Mouse (Mus musculus) gastrocnemius, postnatal 25 days (tissue): Measurements from ENCODE around the gene Cfap43. TPM values are rescaled to one million over a fixed set of nuclear protein-coding genes. Genes with fewer than 3 reads are reported as not detected.

Source experiments
- DNase-seq: peaks from one replicate; pipeline ENCODE4 v3.0.0; 2022
- total RNA-seq, 2 experiments: library from RNA; stranded (reverse); gene quantifications; 1 replicate in 1 of 2; 2 replicates in 1 of 2; pipeline ENCODE4 v1.2.3; 2021

Gene Cfap43
- total RNA-seq, 2 experiments from 2014 or later = not detected

DNA sequence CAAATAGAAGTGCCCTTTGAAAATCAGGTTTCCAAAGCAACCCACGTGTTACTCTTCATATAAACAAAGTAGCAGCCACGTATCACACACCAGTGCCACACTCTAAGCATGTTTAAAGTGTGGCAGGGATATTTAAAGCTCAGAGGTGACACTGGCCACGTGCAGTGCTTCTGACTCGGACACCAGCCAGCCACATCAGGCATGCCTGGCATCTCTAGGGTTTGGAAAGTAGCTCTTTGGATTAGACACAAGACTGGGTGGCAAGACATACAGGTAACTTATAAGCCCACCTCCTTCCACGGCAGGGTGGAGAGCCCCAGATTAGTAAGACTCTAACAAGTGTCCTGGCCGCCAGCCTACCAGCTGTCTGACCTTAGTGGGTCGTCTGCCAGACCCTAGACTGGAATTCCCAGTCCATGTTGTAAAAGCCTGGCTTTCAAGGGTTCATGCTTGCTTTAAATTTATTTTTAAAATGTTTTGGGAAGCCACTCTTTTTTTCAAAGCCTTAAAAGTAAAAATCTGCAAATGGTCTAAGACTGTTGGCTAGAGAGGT lies 33.8 kb downstream of the Cfap43 start:
- no peak for DNase-seq

DNA sequence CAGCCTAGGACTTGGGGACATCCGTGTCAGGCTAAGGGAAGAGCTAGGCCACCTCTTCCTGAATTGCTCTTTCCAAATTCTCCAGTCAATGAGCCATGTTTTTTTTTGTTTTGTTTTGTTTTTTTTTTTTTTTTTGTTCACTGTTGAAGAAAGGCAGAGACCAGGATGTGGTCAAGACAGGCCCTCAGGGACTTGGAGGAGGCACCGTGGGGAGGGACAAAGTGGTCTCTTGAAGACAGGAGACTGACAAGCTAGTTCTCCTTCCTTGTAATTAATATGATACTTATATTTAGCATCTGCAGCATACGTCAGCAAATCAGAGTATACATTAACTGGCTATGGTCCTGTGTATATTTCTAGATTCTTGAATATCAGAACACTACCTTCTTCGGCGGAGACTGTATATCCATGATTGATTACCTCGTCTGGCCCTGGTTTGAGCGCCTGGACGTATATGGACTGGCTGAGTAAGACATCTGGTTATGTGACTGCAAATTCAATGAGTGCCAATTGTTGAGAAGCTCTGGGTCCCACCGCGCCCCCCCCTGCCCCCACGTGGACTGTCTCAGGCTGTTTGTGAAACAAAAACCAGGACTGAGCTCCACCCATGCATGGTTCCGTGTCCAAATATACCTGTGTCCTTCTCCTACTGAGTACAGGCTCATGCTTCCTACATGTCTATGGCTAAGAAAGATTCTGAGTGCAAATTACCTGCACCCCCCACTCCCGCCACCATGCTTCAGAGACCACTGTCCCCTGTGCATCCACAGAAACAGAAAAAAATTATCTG lies 34.6 kb downstream of the Cfap43 start:
- DNase-seq = no peak

DNA sequence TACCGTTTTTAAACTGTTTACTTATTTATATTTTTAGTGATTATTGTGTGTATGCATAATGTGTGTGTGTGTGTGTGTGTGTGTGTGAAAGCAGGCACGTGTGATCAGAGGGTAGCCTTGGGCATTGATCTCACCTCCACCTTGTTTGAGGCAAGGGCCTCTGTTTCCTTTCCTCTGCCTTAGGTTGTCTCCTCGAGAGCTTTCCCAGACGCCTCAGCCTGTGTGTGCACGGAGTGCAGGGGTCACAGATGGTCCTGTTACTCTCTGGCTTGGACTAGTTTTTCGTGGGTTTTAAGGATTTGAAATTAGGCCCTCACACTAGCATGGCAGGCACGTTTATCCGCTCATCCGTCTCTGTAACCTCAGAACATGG lies 36.2 kb downstream of the Cfap43 start:
- DNase-seq = no peak

DNA sequence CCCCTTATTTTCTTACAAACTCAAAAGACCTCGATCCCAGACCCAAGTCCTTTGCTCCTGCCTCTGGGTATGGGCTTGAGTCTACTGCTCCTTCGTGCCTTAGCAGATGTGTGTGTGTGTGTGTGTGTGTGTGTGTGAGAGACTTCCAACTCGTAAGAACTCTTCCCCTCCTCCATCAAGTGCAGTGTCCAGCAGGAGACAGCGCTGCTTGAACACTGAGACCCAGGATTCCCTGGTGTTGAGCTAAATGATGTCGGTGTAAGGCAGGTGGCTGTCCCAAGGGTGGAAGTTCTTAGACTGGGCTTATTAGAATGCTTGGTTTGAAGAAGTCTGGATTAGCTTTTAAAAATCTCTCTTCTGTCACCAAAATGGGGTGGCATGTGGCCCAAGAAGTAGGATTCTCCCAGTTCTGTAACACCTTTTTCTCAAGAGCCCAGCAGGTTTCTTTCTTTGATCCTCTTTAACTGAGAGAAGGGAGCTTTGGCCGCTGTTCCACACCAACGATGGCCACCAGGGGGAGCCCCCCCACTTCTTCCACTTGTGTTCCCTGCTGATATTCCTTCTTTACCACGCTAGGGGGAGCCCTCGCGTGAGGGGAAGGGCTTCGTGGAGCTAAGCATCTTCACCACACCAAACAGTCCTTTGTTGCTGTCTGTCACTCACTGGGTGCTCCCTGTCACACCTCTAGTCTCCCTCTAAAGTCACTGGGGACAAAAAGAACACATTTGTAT lies 36.8 kb downstream of the Cfap43 start:
- DNase-seq = peak; percentile 43

DNA sequence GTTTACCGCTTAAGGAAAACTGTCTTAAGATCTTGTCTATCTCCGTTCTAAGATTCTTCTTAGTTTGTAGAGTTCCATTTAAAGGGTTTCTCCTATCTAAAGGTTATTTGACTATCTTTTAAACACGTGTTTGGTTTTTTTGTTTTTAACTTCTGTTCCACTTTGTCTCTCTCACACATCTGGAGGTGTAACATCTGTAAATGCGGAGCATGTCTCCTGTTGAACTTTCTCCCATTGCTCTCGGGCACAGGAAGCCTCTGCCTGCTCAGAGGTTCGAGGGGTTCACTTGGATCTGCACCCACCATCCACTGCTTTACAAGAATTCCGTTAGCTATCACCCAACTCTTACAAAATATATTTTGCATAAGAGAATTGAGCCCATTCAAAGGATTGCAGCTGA lies 37.5 kb downstream of the Cfap43 start:
- no peak for DNase-seq

DNA sequence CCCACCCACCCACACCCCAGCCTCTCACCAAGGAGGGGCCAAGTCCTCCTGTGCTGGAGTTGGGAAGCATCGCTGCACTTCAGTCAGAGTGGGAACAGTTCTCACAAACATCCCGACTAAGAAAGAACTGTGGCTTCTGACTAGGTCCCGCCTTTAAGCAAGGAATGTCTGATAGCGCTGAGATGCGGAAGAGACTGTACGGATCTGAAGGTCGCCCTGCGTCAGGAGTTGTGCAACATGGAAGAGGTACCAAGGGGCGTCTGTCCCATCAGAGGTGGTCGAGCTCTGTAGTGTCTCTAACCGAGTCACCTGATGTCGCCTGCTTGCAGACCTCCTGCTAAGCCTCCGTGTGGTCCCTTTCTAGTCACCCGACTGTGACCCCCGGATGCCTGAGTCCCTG lies 42.8 kb downstream of the Cfap43 start:
- no peak for DNase-seq

DNA sequence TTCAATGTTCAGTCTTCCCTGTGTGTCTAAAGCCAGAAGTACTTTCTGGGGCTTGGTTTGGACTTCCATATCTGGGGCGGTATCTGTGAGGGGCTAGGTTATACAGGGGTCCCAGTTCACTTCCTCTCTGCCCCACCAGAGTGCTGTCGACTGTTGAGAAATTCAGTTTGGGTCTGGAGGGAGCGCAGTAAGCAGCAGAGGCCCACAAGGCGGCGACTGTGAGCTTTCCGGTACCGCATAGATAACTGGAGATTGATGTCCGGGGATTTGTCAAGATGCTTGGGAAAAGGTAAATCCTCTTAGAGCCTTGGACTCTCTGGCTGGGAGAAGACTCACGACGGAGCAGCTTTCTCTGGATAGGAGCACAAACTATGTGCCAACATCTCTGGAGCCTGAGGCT lies 47.6 kb downstream of the Cfap43 start:
- no peak for DNase-seq

DNA sequence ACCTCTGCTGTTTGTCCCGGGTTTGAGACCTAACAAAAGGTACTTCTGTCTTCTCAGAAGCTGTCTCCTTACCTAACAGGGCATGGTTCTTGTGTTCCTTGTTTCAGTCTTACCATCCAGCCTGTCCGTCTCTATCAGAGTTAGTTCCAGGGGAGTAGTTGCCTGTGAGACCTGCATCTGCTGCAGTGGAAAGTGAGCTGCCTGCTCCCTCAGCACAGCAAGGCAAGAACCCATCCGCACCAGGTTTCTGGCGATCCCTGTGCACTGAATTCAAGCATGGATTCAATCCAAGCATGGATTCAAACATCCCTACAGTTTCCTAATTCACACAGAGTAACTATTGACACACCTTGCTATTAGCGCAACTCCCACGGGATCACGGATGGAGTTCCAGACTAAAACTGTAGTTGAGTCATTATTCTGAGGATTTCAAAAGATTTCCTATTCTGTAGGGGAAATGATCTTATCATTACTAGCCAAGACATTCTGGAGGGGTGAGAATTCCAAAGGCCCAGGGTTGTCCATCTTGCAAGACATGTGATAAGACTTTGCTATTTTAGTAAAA lies 48.9 kb downstream of the Cfap43 start:
- no peak for DNase-seq

DNA sequence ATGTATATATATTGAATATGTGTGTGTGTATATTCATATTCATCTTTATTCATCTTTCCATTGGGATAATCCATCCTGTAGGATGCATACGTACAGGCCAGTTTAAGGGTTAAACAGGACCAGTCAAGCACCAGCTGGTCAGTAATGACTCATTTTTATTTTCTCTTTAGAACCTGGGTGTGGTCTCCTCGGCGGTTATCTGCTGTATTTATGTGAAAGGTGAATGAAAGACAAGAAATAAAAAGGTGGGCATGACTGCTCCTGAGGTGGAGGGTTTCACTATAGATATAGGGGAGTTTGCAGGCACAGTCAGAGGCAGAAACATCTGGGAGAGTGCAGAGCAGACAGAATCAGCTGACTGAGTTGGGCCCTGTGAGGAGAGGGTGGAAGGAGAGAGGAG lies 49.6 kb downstream of the Cfap43 start:
- no peak for DNase-seq

DNA sequence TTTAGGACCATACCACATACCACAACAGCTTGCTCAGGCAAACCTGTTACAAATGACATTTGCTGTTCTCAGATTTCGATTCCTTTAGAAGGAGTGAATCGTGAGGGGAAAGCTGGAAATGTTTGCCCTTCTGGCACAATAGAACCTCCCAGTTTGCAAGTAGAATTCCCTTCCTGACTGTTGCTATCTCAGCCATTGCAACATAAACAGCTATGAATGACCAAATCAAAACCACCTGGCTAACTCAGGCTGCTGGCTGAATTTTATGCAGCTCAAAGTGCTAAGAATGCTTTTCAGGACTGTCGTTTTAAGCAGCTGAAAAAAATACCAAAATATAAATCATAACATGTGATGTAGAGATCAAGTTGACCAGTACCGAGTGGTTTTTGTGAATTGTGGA lies 50.1 kb downstream of the Cfap43 start:
- DNase-seq = no peak

DNA sequence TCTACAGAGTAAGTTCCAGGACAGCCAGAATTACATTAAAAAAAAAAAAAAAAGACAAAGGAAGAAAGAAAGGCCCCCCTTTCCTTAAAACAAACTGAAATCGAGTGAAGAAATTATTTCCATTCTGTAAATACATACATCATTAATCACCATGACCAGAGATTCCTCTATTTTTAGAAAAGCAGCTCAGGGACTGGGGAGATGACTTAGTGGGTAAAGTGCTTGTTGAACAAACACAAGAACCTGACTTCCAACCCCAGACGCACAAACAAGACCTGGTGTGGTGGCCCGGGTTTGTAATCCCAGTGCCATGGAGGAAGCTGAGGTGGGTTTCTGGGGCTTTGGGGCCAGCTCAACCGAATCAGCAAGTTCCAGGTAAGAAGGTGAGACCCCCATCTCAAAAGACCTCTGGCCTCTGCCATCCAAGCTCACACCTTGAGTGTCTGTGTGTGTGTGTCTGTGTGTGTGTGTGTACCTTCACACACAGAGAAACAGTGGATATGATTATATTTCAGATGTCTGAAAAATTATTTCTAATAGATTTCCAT lies 51.4 kb downstream of the Cfap43 start:
- no peak for DNase-seq

DNA sequence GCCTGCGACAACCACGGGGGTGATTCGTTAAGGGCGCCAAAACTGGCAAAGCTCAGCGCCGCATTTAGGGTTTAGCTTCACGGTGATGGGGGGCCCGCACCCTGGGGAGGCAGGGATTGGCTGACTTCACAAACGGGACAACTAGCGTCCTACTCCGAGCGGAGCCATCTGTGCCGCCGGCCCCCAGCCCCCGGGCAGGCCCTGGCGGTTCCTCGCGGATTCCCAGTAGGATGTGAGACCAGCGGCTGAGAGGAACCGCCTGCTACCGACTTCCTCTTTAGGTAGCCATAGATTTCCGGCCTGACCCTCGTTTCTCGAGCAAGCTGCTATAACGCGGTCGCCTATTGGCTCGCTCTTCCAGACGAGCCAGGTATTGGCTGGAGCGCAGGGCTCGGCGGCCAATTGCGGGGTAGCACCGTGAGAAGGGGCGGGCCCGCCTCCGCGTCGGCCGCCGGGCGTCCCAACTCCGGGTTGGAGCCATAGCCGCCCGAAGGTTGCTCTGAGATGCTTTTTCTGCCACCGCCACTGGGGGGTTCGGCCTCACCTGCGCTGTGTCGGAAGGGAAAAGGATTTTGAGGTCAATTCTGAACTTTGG lies 53.6 kb downstream of the Cfap43 start, which contains the start of gene Gsto2:
Gene Gsto2, plus strand, starts transcription at position 182 of the 595 bp plus-strand sequence.
- DNase-seq = peak; percentile 96

DNA sequence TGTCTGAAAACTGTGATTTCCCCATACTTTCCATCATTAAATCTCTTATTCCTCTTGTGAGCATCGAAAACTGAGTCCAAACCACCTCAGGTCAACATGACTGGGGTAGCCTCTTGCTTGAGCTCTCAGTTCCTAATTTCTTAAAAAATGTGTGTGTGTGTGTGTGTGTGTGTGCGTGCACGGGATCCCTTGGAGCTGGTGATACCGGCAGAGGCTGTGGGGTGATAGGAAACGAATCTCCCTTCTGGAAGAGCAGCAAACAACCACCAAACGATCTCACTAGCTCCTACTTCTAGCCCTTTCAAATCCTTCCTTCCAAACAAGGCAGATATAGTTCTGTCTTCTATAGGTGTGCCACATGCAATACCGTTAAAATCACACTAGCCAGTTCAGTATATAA lies 54.4 kb downstream of the Cfap43 start:
- no peak for DNase-seq

DNA sequence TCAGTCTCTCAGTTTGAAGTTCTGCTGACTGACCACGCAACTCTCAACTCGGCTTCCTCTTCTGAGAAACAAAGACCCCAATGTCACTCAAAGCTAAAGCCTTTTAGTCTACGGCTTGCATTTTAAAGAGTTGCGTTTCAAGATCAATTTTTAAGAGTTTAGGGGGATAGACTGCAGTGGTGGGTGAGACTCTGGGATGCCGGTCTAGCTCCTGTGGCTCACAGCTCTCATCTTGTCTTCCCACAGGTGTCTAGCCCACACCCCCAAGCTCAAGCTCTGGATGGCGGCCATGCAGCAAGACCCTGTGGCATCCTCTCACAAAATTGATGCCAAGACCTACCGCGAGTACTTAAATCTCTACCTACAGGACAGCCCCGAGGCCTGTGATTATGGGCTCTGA lies 55.0 kb downstream of the Cfap43 start:
- DNase-seq = no peak

DNA sequence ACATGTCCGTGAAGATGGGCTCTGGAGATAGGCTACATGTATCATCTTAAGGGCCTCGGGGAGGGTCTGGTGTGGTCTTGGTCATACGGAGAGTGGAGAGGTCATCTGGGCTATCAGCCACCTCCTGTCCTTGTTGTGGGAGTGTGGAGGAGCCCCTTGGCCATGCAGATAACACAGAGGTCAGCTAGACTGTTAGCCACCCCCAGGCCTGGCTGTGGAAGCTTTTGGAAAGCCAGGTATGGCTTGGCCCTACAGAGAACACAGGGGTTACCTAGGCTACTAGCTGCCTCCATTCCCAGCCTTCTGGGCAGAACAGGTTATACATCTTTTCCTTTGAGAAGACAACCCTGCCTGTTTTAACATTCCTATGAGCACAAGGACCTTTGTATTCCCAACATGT lies 56.5 kb downstream of the Cfap43 start:
- DNase-seq = no peak

DNA sequence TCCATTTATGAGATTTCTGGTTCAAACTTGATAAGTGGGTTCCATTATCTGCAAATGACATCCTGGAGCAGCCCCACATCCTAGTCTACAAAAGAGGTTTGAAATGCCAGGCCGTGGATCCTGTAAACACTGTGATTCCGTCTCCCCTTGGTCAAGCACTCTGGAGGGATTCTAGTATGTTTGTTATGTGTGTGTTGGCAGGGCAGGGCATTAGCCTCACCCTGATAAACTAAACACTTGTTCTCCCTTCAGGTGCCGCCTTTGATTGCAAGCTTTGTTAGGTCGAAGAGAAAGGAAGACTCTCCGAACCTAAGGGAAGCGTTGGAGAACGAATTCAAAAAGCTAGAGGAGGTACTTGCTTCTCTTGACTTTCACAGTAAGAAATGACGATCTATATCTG lies 59.9 kb downstream of the Cfap43 start:
- DNase-seq = no peak

DNA sequence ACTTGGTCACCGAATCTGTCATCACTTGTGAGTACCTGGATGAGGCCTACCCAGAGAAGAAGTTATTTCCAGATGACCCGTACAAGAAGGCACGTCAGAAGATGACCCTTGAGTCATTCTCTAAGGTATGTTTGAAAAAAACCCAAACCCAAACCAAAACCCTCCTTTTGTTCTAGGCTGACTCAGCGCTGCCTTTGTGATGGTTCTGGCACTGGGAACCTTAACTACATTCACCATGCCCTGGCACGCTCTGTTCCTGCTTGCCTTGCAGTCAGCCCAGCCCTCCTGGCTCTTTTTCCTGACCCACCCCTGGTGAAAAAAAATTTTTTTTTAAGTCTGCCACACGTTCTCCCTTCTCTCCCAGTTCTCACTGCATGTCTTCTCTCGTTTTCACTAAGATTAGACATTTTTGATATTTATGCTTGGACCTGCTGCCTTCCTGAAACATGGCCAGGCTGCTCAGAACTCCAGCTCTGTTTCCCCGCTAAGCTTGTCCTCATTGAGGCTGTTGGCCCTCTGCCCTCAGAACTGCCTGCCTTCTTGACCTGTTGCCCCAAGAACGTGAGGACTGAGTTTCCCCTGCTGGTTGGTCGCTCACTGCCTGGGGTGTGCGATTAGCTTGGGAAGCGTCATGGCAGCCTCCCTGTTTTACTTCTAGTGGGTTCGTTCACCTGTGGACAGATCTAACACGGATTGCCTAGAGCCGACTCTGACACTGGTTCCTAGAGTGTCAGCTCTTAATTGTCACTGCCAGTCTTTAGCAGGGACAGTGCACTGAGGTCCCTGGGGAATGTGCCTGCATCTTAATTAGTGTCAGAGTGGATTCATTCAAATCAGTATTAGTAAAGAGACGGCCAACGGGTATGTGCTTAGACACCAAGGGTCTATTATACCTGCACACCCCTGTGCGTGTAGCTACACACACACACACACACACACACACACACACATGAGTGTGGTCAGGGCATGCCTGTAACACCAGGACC lies 60.8 kb downstream of the Cfap43 start:
- no peak for DNase-seq

DNA sequence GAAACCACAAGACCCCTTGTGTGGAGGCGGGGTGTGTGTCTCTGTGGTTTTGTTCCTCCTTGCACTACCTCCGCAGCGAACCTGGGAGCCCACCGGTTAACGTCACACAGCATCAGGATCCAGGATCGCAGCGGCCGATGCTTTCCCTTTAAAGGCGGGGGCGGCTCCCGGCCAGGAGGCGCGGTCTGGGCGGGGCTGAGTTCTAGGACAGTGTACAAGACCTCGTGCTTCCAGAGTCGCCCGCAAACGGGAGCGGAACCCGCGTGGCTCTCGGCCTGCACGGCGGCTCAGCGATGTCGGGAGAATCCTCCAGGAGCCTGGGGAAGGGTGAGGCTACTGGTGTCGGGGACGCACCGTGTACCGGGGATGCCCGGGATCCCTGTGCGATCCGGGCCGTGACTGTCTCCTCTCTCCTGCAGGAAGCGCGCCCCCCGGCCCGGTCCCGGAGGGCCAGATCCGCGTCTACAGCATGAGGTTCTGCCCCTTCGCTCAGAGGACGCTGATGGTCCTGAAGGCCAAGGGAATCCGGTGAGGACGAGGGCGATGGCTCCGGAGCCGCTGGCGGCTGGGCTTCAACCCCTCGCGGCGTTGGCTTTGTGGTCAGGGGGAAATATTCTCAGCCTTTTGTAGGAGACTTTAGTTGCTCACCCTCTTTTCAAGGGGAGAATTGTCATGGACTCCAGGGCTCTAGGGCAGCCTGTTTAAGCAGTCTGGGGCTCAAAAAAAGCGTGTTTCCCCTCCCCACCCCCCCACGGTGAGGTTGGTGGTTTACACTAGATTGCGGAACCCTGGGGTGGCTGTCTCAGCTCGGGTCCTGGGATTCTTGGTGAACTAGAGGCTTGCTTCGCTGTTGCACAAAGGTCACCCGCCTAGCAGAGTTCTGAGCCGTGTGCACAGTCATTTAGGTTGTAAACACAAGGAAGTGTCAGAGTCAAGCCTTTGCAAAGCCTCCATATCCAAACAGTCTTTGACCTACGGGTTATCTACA lies 64.0 kb downstream of the Cfap43 start, which contains the start of gene Gsto1:
Gene Gsto1, plus strand, starts transcription at position 175 of the 988 bp plus-strand sequence.
- DNase-seq = peak; percentile 85

DNA sequence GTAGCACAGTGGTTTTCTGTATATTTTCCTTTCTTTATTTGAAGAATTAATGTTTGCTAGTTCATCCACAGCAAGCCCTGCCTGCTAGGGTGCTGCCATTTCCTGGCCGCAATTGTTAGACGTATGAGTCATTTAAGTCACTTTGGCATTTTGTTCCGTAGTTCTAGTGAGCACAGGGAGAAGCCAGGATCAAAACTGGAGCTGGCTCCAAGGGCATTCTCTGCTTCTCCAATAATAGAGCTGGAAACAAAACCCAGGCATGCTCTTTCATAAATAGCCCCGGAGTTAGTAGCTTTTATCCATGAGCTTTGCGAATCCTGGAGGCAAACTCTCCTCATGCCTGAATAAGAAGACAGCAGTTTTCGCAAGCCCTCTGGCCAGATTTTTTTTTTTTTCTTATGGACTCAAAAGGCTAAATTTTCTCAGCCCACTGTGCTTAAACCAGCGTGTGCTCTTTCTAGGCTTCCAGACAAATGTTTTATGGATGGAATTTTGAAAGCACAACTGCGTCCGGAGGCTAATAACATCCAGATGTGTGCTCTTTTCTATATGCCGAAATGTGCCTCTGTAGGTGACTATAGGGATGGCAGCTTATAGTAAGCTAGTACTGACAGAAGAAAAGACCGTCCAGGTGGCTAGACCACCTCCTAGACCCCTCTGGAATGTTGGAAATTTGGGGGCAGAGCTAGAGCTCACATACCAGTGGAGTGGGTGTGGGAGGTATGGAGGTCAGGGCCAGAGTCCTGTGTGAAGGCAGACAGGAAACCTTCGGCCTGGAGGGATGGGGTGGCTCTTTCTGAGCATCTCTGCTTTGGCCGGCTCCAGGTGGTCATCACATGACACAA lies 64.9 kb downstream of the Cfap43 start:
- DNase-seq = peak; percentile 14
